Mouse (Mus musculus) thymus, adult 2 months (tissue): Measurements from ENCODE around the gene Ptprn.

Experiments used
- CTCF ChIP-seq: fragments of 200-500 bp; IDR thresholded peaks from 2 replicates; pipeline ENCODE4 v1.5.1; 2012; ENCODE audit warnings: mild to moderate bottlenecking, control low read depth, low read length, moderate library complexity, borderline replicate concordance; ENCODE audit not compliant: control insufficient read depth, poor library complexity, insufficient read depth; ENCODE audit errors: extremely low read depth
- POLR2A ChIP-seq: fragments of 200-500 bp; IDR thresholded peaks from 2 replicates; pipeline ENCODE4 v1.6.1; 2012; ENCODE audit warnings: mild to moderate bottlenecking, low read length, control low read depth, moderate library complexity; ENCODE audit not compliant: control insufficient read depth, poor library complexity, insufficient read depth; ENCODE audit errors: extremely low read depth

DNA sequence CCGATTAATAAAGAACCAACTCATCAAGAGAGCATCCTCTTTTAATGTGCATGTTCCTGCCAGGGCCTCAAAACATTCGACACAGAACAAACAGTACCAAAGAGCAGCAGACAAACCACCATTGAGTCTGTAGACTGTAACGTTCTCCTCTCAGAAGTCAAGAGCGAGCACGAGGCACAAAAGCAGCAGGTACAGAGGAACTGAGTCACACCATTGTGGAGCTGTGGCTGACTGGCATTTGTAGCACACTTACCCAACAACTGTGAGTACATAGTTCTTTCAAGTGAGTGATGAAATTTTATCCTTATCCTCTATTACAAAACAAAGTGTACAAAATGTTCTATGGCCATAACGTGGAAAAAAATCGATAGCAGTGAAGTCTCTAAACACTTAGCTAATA lies 20.6 kb upstream of the Ptprn start:
- no peak for TF ChIP-seq CTCF
- no peak for TF ChIP-seq POLR2A
